Mouse (Mus musculus): ENCODE measurements around the gene Gns. TPM values are rescaled to one million over a fixed set of nuclear protein-coding genes. Genes with fewer than 3 reads are reported as not detected.

Gns gene
- total RNA-seq, 2 experiments from 2014 or later = 66.2 to 66.9 TPM

DNA sequence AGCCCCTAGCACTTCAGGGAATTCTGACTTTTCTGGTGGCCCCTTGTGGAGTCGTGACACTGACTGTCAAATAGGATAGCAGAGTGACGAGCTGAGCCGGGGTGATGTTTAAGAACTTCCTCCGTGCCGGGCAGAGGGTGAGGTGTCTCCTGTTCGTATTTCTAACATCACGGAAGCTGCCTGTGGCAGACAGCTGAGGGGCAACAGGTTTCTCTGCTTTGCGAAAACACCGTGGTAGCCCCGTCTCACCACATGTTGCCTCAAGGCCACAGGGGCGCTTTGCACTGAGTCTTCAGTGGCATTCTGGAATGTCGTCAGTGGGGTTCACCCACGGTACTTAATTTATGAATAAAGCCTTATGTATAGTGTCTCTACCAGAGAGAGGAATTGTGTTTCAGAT is 2.4 kb downstream of the Gns start:
- DNase-seq = no peak

- no peak for DNase-seq
Observed at GRCm38 (mm10) chr10:121367780-121368179, 2.9 kb downstream of the Gns start.

DNA sequence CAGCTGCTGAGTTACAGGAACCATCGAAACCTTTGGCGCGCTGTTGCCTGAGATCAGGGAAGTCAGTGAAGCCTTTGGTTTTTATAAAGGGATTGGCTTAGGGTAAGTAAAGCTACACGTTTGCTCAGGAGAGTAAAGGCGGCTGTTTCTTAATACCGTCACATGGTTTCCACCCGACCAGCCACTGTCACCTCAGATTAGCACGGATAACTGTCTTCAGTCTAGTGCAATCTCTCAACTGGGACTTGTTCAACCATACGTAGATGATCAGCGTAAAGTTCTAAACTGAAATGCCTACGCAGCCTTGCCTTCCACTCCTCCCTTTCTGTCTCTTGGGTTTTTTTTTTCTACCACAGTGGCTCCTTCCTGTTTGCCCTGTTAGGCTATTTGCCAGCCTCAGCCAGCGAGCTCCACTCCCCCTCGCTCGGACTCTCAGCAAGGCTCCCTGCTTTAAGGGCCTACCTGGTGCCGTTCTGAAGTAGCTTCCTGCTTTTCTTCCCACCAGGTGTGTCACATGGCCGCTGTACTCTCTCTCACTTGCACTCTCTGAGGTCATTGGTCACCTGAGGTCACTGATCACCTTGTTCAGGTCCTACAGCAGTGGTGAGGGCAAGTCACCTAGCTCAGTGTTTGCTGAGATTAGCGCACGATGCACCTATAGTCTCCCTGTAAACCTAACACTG is 4.0 kb downstream of the Gns start:
- DNase-seq = no peak

- DNase-seq = no peak
Observed at GRCm38 (mm10) chr10:121370777-121371176, 5.9 kb downstream of the Gns start.

GRCm38 (mm10) chr10:121374013-121374412 is 9.1 kb downstream of the Gns start:
- no peak for DNase-seq

GRCm38 (mm10) chr10:121374693-121375620 is 10.1 kb downstream of the Gns start:
- DNase-seq = no peak

DNA sequence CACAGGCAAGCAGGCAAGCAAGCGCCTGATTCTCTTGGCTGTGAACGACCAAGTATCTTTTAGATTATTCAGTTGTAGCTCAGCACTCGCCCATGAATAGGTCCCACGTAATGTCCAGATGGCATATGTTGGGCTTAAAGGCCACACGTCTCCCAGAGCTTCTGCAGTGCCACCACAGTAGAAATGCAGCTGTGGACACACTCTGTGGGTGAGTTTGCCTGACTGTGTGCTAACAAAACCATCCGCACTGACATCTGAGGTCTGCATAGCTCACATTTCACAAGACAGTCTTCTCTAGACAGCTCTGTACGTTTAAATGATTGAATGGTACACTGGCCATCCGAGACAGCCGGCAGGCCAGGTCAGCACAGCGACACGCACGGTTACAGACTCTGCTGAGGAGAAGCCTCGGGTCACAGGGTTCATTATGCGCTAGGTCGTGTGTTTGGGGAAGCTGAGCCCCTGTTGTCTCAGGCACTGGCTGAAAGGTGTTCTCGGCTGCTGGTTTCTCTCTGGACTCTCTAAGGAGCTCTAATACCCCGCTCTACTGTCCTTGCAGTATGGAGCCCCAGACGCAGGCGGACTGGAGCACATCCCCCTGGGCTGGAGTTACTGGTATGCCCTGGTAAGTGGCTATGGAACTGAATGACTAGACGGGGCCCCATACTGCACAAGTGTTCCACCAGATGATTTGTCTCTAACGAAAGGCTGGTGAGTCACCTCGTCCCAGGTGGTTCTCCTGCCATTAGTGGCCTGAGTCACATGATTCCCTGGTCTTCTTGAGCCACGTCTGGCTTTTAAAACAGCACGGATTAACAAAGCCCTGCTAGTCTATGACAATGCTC is 11.0 kb downstream of the Gns start:
- no peak for DNase-seq

DNA sequence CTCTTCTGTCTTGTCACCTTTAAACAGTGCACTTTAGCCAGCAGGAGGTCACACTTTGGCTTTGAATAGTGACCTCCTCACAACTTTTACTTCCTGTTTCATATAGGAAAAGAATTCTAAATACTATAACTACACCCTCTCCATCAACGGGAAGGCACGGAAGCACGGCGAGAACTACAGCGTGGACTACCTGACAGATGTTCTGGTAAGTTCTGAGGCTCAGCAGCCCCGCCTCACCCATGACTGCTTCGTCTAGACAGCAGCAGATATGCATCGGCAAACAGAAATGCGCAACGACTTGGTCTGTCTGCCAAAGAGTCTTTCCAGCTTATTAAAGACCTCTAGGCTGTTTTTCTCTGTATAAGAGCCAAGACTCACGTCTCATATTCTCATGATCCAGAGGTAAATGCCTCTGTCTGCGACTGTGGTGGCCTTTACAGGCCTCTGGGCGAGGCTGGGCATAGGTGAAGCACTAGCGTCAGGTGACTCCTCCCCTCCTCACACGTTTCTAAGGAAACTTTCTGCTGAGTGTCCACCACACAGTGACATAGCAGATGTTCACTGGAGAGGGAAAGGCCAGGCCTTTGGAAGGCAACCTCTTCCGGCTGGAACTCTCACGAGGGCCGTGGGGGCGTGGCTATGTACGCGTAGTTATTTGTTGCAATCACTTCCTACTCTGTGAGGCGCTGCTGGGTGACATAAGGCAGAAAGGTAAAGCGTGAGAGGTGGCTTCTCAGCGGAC is 11.8 kb downstream of the Gns start:
- DNase-seq = no peak

DNA sequence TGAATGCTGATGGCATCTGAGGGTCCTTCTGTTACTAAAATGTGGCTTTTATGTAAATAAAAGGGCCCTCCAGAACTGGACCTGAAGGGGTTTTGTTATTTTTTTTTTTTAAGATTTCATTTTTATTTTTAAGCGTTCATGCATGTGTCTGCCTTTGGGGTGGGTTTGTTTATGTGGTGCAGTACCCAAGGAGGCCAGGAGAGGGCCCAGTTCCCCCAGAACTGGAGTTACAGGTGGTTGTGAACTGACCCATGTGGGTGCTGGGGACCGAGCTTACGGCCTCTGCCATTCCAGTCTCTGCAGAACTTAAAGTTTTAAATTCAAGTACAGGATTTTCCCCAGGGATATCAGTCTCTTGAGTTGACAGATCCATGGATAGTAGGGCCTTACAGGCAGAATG is 14.5 kb downstream of the Gns start:
- no peak for DNase-seq

DNA sequence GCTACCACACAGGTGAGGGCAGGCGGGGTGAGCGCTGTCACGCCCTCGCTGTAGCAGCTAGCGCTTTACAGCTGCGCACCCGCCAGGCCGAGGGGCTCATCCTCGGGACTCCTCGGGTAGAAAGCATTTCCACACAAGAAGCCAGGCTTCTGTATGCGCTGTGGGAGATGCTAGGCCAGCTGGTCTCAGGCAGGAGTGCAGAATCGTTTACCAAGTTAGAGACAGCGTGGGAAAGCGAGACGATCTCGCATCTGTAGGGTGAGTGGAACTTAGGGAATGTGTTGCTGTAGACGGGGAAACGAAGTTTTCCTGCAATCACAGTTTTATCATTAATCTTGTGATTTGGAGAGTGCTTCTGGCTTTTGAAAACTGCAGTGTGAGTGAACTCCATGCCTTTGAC is 16.4 kb downstream of the Gns start:
- DNase-seq = no peak

- no peak for DNase-seq
Observed at GRCm38 (mm10) chr10:121384710-121385109, 19.8 kb downstream of the Gns start.

GRCm38 (mm10) chr10:121385695-121386094 is 20.8 kb downstream of the Gns start:
- no peak for DNase-seq

GRCm38 (mm10) chr10:121386347-121386746 is 21.5 kb downstream of the Gns start:
- DNase-seq = no peak

DNA sequence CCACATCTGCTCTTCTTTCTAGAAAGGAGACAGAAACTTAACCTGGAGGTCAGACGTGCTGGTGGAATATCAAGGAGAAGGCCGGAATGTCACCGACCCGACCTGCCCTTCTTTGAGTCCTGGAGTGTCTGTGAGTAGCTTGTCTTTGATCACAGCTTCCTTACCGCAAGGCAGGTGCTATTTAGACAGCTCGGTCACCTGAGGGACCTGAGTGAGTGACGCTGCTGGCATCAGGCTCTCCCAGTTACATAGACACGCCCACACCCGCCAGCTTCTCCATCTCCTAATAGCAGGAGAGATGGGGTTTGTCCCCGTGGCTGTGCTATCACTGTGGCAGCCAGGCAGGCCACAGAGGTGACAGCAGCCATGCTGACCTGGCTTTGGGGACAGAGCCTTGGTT is 25.7 kb downstream of the Gns start:
- DNase-seq = no peak

DNA sequence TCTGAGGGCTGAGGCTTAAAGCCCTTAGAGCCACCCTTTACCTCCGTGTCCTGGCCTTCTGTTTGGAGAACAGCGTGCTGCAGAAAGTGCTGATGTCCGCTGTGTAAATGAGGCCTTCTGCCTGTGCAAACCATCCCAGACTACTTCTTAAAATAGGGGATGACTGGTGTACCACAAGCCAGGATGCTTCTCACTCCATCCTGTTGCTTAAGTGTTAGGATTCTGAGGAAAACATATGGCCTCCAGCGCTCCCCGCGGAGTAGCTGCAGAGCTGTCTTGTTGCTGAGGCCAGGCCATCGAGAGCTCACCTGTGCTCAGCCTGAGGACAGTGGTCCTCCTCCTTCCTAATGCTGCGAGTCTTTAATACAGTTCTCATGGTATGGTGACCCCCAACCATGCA is 27.0 kb downstream of the Gns start:
- no peak for DNase-seq

DNA sequence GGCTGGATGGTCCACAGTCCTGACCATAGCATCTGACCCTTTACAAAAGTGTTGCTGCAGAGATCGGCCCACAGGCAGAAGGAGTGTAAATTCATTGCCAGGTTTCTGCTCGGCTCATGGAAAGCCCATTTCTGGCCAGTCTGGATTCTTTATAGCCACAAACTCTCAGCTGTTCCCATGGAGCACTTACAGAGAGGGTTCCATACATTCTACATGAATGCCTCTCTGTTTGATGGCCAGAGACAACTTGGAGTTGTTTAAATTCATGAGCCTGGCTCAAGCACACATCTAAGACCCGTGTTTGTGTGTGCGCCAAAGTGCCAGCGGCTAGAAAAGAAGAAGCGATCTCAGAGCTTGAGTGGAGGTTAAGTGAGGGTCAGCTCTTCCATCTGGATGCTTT is 29.4 kb downstream of the Gns start:
- no peak for DNase-seq

DNA sequence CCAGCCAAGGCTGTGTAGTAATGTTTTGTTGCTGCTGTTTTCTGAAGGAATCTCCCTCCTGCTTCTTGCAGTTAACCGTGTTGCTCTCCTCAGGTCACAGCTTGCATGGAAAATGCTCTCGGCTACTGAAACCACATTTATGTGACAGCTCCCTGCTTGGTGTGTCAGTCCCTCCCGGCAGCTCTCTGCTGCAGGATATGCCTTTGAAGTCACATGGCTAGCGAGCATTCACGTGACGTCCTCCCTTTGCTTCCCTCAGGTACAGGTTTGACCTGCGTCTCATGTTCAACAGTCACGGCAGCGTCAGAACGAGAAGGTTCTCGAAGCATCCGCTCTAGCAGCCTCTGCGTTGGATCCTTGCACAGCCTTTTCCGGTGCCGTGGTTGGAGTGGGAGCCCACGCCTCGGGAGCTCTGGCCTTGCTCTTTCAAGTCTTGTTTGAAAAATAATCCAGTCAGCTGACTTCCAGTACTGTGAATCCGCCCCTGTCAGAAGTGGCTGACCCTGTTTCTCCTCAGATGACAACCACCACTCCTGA is 30.0 kb downstream of the Gns start:
- no peak for DNase-seq

GRCm38 (mm10) chr10:121395542-121396176 is 30.8 kb downstream of the Gns start:
- DNase-seq = peak; percentile 68

GRCm38 (mm10) chr10:121398599-121398998 is 33.7 kb downstream of the Gns start:
- no peak for DNase-seq

GRCm38 (mm10) chr10:121401005-121401404 is 36.1 kb downstream of the Gns start:
- peak; percentile 16 for DNase-seq

GRCm38 (mm10) chr10:121403104-121403503 is 38.2 kb downstream of the Gns start:
- no peak for DNase-seq
